Mouse (Mus musculus) hindbrain, embryonic 12.5 days (tissue): Measurements from ENCODE around the gene Fbxl2. TPM values are rescaled to one million over a fixed set of nuclear protein-coding genes. Genes with fewer than 3 reads are reported as not detected.

Source experiments
- ATAC-seq: fragments of 200-750 bp; cut with Nextera tagmentation; 2 replicates; pipeline ENCODE4 v1.8.0; 2017; ENCODE audit warnings: moderate TSS enrichment; ENCODE audit not compliant: low FRiP score
- H3K27ac ChIP-seq: fragments of 300-500 bp; sonication (generic); 2 replicates; pipeline ENCODE4 v1.5.1; 2016; ENCODE audit warnings: mild to moderate bottlenecking
- H3K27me3 ChIP-seq: fragments of 300-500 bp; sonication (generic); 2 replicates; pipeline ENCODE4 v1.6.1; 2016; ENCODE audit warnings: mild to moderate bottlenecking
- H3K36me3 ChIP-seq: fragments of 300-500 bp; sonication (generic); 2 replicates; pipeline ENCODE4 v1.6.1; 2016; ENCODE audit warnings: mild to moderate bottlenecking
- H3K4me1 ChIP-seq: fragments of 300-500 bp; sonication (generic); 2 replicates; pipeline ENCODE4 v1.6.1; 2016
- H3K4me2 ChIP-seq: fragments of 300-500 bp; sonication (generic); replicated peaks from 2 replicates; pipeline ENCODE4 v1.6.1; 2016; ENCODE audit warnings: mild to moderate bottlenecking
- H3K4me3 ChIP-seq: fragments of 300-500 bp; sonication (generic); 2 replicates; pipeline ENCODE4 v1.5.1; 2016; ENCODE audit warnings: mild to moderate bottlenecking
- H3K9ac ChIP-seq: fragments of 300-500 bp; sonication (generic); 2 replicates; pipeline ENCODE4 v1.6.1; 2016; ENCODE audit warnings: mild to moderate bottlenecking, moderate library complexity
- H3K9me3 ChIP-seq: fragments of 300-500 bp; sonication (generic); replicated peaks from 2 replicates; pipeline ENCODE4 v1.6.1; 2016; ENCODE audit warnings: mild to moderate bottlenecking
- WGBS: fragments of 180-500 bp; shearing (Covaris S2); methylation state at CpG from one replicate; pipeline ENCODE4 v1.1.7; 2016; 5-methylcytosine and 5-hydroxymethylcytosine counted together
- polyA plus RNA-seq: library from polyadenylated mRNA; unstranded; fragments of >200 nt; fragmentation: Nextera tagmentation; extraction: Ambion mirVana; gene quantifications from 2 replicates; pipeline ENCODE4 v1.2.1, GENCODE M21; 2016

Fbxl2 gene
- polyA plus RNA-seq, 1 experiment from 2014 or later: 13.0 TPM

DNA sequence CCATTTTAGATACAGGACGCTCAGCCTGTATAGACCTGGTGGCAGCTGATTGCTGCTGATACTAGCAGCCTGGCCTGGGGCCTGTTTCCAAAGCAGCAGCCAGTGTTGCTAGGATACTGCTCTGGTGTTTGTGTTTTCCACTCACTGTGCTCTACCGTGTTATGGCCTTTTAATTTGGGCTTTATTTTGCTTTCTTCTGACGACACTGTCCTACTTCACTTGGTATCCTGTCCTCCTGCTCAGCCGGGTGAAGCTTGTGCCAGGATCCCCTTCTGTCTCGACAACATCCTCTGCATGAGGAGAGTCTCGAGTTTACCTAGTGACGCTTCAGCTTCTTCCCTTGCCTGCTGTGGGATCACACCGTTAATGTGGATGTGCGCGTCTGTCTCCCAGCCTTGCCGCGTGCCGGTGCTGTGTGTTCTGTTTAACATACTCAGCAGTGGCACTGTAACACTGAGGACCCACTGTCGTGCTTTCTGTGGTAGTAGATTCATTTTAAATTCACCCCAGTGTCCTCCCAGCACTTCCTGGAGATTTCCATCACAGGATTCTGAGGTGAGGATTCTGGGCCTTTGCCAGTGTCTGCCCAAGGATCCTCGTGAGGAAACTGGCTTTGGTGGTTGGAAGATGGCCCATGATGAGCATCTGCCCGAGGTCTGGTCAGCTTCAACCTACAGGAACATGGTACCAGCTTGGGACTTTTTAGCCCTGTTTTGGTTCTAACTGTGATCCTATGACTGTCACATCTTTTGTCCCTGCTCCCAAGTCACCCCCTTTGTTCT is 64.7 kb downstream of the Fbxl2 start:
- 62% methylated on average over 16 of the region's 16 CpGs for WGBS
- Histone ChIP-seq H3K9ac (no peak overlapping the region), H3K4me1 (peaks cover 10% of the 10 kb centered on the region), H3K4me3 (no peak overlapping the region), H3K4me2 (no peak overlapping the region), H3K9me3 (no peaks in the 10 kb centered on the region), H3K36me3 (peaks cover 45% of the 10 kb centered on the region), H3K27me3 (no peaks in the 10 kb centered on the region), H3K27ac (no peak overlapping the region)
- ATAC-seq: peak; percentile 63

DNA sequence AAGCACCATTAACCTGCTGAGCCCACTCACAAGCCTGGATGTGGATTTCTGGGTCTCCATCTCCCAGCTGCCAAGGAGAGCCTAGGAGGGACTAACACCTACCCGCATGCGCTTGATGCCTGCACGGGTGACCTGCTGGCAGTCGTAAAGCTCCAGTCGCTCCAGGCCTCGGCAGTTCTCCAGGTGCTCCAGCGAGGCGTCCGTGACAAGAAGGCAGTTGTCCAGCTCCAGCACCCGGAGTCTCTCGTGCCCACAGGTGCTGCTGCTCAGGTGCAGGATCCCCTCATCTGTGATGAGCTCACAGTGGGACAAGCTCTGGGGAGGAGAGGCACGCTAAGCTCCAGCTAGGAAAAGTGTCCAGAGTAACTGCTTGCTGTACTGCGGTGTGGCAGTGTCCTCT is 66.6 kb downstream of the Fbxl2 start:
- H3K36me3 ChIP-seq: peaks cover 56% of the 10 kb centered on the region
- ATAC-seq: no peak

DNA sequence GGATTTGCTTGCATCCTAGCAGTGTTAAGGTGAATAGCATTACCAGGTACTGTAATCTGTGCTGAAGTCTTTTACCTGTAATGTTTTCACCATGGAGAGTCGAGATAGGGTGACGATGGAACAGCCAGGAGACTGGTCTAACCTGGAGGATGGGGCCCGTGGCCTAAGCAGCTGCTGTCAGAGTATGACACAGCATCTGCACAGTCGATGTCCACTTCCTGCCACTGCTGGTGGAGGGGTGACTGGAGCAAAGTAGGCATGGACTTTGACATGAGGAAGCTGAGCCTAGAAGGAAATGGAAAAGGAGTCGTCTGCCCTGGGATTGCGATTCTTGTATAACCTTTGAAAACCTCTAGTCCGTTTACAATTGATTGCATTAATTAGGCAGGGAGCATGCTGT is 67.3 kb downstream of the Fbxl2 start:
- WGBS: 84% methylated on average over 7 of the region's 7 CpGs

More for the DNA sequence above, 66.6 kb downstream of the Fbxl2 start:
- H3K9ac ChIP-seq: no peak overlapping the region
- H3K9me3 ChIP-seq: no peaks in the 10 kb centered on the region
- no peaks in the 10 kb centered on the region for H3K27me3 ChIP-seq
- H3K4me3 ChIP-seq: no peak overlapping the region
- 92% methylated on average over 13 of the region's 13 CpGs for WGBS
- H3K4me1 ChIP-seq: peaks cover 10% of the 10 kb centered on the region
- H3K27ac ChIP-seq: no peak overlapping the region; the same call in 1 of the 2 replicates
- no peak overlapping the region for H3K4me2 ChIP-seq

DNA sequence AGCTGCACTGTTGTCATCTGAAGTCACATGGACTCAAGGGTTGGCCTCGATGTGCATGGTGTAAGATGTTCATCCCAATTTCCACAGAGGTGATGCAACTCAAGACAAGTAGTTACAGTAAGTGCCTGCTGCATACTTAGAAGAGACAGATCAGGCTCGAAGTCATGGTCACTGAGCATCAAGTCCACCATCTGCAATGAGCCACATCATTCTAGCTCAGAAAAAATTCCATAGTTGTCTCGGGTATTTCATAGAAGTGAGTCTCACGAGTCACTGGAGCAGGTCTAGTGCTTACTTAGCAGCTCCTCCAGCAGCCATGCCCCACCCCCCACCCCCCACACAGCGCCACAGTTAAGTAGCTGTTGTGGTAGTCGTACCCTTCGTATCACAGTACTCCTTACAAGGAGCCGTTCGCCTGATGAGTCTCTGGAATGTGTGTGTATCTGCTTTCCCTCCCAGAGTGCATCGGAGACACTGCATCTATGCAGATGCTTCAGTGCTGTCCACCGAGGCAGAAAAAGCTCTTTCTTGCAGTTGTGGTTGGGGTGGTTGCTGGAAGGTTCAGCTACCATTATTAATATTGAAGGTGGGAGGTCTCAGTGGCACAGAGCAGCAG is 68.7 kb downstream of the Fbxl2 start:
- ATAC-seq: no peak
- H3K9me3 ChIP-seq: no peaks in the 10 kb centered on the region
- H3K4me3 ChIP-seq: no peak overlapping the region
- H3K4me1 ChIP-seq: peaks cover 10% of the 10 kb centered on the region
- H3K36me3 ChIP-seq: peaks cover 70% of the 10 kb centered on the region
- 88% methylated on average over 11 of the region's 11 CpGs for WGBS
- no peak overlapping the region for H3K9ac ChIP-seq
- no peak overlapping the region for H3K4me2 ChIP-seq
- no peak overlapping the region for H3K27ac ChIP-seq
- H3K27me3 ChIP-seq: no peaks in the 10 kb centered on the region

More for the DNA sequence above, 67.3 kb downstream of the Fbxl2 start:
- H3K9ac ChIP-seq: no peak overlapping the region
- H3K27ac ChIP-seq: no peak overlapping the region
- no peak for ATAC-seq
- peaks cover 63% of the 10 kb centered on the region for H3K36me3 ChIP-seq
- H3K4me2 ChIP-seq: no peak overlapping the region
- peaks cover 10% of the 10 kb centered on the region for H3K4me1 ChIP-seq
- no peaks in the 10 kb centered on the region for H3K9me3 ChIP-seq
- H3K4me3 ChIP-seq: no peak overlapping the region
- no peaks in the 10 kb centered on the region for H3K27me3 ChIP-seq

DNA sequence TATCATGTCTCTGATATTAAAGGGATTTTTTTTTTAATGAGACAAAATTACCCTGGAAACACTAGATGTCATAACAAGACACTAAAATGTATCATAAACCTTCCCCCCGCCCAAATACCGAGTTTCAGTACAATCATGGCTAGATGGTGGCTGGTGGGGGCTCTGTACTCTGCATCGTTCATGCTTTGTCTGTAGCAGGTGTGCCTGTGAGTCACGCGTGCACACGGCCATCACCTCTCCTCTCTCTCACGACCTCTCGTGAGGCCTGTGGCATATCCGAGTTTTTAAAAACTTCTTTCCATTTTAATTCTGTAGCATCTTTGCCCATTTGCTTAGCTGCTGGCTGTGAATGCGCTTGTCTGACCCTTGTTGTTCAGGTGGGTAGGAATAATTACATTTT is 69.7 kb downstream of the Fbxl2 start:
- H3K9me3 ChIP-seq: no peaks in the 10 kb centered on the region
- no peak overlapping the region for H3K27ac ChIP-seq
- no peak overlapping the region for H3K4me2 ChIP-seq
- H3K27me3 ChIP-seq: no peaks in the 10 kb centered on the region
- H3K36me3 ChIP-seq: peaks cover 72% of the 10 kb centered on the region
- H3K4me1 ChIP-seq: peaks cover 5% of the 10 kb centered on the region; the same call in 1 of the 2 replicates
- WGBS: 96% methylated on average over 10 of the region's 10 CpGs
- no peak overlapping the region for H3K4me3 ChIP-seq
- H3K9ac ChIP-seq: no peak overlapping the region
- ATAC-seq: no peak

DNA sequence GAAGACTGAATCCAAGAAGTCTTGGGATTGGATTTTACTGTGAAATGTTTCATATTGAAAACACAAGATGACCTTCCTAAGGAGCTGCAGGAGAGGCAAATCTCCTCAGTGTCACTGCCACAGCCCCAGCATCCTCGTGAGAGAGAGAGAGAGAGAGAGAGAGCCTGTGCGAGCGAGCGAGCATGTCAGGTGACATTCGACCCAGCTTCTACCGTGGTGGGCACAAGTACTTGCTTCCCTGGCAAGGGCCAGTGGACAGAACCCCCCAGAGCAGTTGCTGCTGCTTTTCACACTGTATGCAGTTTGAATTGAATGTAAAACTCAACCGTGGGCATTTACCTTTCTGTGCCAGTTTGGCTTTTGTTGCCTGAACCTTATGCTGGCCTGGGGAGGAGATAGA is 70.5 kb downstream of the Fbxl2 start:
- WGBS: 88% methylated on average over 7 of the region's 7 CpGs
- ATAC-seq: no peak
- H3K4me3 ChIP-seq: no peak overlapping the region
- H3K4me1 ChIP-seq: no peaks in the 10 kb centered on the region
- peaks cover 78% of the 10 kb centered on the region for H3K36me3 ChIP-seq
- no peak overlapping the region for H3K27ac ChIP-seq
- no peaks in the 10 kb centered on the region for H3K9me3 ChIP-seq
- H3K27me3 ChIP-seq: no peaks in the 10 kb centered on the region
- H3K4me2 ChIP-seq: no peak overlapping the region
- H3K9ac ChIP-seq: no peak overlapping the region

DNA sequence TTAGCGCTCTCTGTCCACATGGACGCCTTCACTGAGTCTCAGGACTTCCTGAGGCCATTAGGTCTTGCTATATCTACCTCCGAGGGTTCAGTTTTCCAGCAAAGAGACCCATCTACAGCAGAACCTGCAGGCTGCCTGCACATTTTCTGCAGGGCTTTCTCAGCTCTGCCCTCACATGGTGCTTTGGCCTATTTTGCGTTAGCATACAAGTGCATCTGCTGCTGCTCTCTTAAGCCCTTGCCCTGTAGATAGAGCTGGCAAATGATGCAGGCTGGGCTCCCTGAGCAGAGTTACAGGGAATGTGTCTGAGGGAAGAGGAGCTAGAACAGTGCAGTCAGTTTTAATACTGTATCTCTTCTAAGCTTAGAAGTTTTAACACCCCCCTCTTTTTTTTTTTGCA is 71.0 kb downstream of the Fbxl2 start:
- no peak overlapping the region for H3K27ac ChIP-seq

DNA sequence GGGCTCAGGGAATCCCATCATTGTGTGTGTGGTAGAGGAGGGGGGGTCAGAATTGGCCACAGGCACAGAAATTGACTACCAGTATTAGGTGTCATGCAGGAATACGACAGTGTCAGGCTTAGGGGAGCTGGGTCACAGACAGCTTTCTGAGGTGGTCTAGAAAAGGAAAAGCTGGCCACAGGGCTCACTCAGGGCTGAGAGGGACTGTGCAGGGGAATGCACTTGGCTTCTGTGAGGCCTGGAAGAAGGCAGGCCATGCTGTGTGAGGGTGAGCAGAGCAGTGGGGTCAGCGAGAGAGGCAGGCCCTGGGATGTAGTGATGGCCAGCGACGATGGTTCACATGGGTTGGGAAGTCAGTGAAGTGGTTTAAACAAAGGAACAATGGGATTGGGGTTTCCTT is 72.1 kb downstream of the Fbxl2 start:
- Histone ChIP-seq H3K4me3 (no peak overlapping the region), H3K9me3 (no peaks in the 10 kb centered on the region), H3K27ac (no peak overlapping the region), H3K27me3 (no peaks in the 10 kb centered on the region), H3K36me3 (peaks cover 82% of the 10 kb centered on the region), H3K4me1 (no peaks in the 10 kb centered on the region), H3K9ac (no peak overlapping the region), H3K4me2 (no peak overlapping the region)
- no peak for ATAC-seq
- whole genome bisulfite sequencing: 64% methylated on average over 4 of the region's 4 CpGs

More for the DNA sequence above, 71.0 kb downstream of the Fbxl2 start:
- H3K4me2 ChIP-seq: no peak overlapping the region
- H3K4me1 ChIP-seq: no peaks in the 10 kb centered on the region
- no peak overlapping the region for H3K4me3 ChIP-seq
- no peaks in the 10 kb centered on the region for H3K9me3 ChIP-seq
- H3K9ac ChIP-seq: no peak overlapping the region
- WGBS: 90% methylated on average over 4 of the region's 4 CpGs
- H3K36me3 ChIP-seq: peaks cover 82% of the 10 kb centered on the region
- no peaks in the 10 kb centered on the region for H3K27me3 ChIP-seq
- ATAC-seq: no peak

DNA sequence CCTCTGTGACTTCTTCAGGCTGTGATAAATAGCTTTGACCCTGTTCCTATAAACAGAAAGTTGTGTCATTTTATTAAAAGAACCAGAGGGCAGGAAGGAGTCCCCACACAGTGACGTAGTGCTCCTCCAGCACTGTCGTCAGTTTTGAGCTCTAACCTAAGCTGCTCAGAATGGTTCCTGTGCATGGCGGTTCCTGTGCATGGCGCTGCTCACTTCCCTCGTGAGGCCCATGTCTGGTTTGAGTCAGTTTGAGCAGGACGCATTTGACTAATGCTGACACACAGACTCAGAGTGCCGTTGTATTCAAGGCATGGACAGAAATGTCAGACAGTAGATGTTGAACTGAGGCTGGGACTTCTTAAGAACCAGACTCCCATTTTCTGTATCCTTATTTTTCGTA is 74.4 kb downstream of the Fbxl2 start:
- Histone ChIP-seq H3K36me3 (peaks cover 82% of the 10 kb centered on the region), H3K9me3 (no peaks in the 10 kb centered on the region), H3K27me3 (no peaks in the 10 kb centered on the region), H3K4me1 (no peaks in the 10 kb centered on the region), H3K4me2 (no peak overlapping the region), H3K9ac (no peak overlapping the region), H3K4me3 (no peak overlapping the region), H3K27ac (no peak overlapping the region)
- ATAC-seq: no peak
- 88% methylated on average over 8 of the region's 8 CpGs for WGBS

DNA sequence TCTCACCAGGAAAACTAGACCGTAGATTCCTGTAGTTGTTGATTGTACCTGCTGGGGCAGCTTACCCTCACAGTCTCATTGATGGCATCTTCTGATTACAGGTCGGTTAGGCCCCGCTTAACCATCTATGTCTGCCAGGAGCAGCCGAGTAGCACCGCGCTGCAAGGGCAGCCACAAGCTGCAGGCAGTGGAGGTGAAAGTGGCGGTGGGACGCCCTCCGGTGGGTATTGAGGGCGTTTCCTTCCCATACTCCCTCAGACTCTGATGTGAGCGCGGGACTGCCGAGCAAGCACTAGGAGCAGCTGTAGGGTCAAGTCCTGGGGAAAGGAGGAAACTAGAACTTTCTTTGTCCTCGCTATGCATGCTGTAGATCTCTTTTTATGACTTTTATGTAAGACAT is 76.0 kb downstream of the Fbxl2 start:
- H3K27me3 ChIP-seq: no peaks in the 10 kb centered on the region
- H3K27ac ChIP-seq: no peak overlapping the region
- ATAC-seq: no peak
- no peak overlapping the region for H3K4me2 ChIP-seq
- H3K9ac ChIP-seq: no peak overlapping the region
- WGBS: 91% methylated on average over 14 of the region's 14 CpGs
- H3K4me3 ChIP-seq: no peak overlapping the region
- no peaks in the 10 kb centered on the region for H3K4me1 ChIP-seq
- no peaks in the 10 kb centered on the region for H3K9me3 ChIP-seq
- peaks cover 81% of the 10 kb centered on the region for H3K36me3 ChIP-seq

DNA sequence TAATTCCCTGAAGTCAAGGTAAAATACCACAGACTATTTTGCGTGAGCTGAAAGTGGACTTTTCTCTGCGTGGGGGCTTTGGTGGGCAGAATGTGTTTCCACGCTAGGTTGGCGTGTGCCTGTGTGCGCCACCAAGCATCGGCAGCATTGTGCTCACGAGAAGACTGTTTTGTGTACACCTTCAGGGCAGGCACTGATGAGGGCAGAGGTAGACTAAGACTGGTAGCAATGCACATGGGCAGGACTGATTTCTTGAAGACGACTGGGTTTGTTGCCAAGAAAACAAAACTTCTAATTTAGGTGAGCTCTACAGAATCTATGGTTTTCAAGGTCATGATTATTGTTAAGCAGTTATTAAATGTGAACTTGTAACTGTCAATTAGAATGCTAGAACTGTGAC is 76.6 kb downstream of the Fbxl2 start:
- Histone ChIP-seq H3K4me3 (no peak overlapping the region), H3K36me3 (peaks cover 81% of the 10 kb centered on the region), H3K27me3 (no peaks in the 10 kb centered on the region), H3K4me2 (no peak overlapping the region), H3K27ac (no peak overlapping the region), H3K9me3 (no peaks in the 10 kb centered on the region), H3K9ac (no peak overlapping the region), H3K4me1 (no peaks in the 10 kb centered on the region)
- 94% methylated on average over 8 of the region's 8 CpGs for WGBS
- no peak for ATAC-seq

DNA sequence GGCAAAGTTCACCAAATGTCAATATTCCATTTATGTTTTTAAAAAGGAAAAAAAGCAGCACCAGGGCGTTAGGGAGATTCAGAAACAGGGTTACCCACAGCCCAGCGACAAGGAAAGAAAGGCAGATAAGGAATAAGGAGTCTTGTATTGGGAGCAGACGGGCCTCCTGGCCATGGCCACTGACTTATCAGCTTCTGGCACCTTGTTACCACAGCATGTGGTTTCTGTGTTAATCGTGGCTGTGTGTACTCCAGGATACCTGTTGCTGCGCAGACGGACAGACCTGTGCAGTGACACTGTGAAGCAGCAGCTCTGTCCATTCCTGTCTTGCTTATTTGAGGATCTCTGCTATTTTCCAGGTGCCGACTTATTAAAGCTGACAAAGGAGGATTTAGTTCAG is 77.0 kb downstream of the Fbxl2 start:
- Histone ChIP-seq H3K36me3 (peaks cover 81% of the 10 kb centered on the region), H3K4me2 (no peak overlapping the region), H3K9ac (no peak overlapping the region), H3K4me1 (no peaks in the 10 kb centered on the region), H3K27ac (no peak overlapping the region), H3K9me3 (no peaks in the 10 kb centered on the region), H3K27me3 (no peaks in the 10 kb centered on the region), H3K4me3 (no peak overlapping the region)
- 92% methylated on average over 7 of the region's 7 CpGs for WGBS
- no peak for ATAC-seq

DNA sequence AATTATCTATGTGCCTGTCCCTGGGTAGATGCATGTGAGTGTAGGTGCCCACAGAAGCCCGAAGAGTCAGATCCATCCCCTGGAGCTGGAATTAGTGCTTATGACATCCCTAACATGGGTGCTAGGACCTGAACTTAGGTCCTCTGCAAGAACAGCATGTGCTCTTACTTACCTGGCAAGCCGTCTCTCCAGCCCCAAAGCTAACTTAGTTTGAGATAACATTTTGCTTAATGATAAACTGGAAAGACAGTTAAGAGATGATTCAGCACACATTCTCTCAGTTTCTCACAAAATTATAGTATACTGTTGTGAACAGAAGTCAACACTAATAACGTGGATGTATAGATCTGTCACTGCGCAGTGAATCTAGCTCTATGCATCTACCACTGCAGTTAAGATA is 79.2 kb downstream of the Fbxl2 start:
- no peak for ATAC-seq
- no peak overlapping the region for H3K4me2 ChIP-seq
- H3K27me3 ChIP-seq: no peaks in the 10 kb centered on the region
- H3K4me3 ChIP-seq: no peak overlapping the region
- H3K9me3 ChIP-seq: no peaks in the 10 kb centered on the region
- H3K9ac ChIP-seq: no peak overlapping the region
- no peaks in the 10 kb centered on the region for H3K4me1 ChIP-seq
- no peak overlapping the region for H3K27ac ChIP-seq
- peaks cover 87% of the 10 kb centered on the region for H3K36me3 ChIP-seq
- WGBS: 94% methylated on average over 4 of the region's 4 CpGs
